Mouse (Mus musculus) lung, postnatal 0 days (tissue): ENCODE data around the gene Tll1.

ENCODE experiments used
- CTCF ChIP-seq: IDR thresholded peaks from 2 replicates; pipeline ENCODE4 v1.5.1; 2016; ENCODE audit warnings: antibody characterized with exemption, mild to moderate bottlenecking
- EP300 ChIP-seq: IDR thresholded peaks from 2 replicates; pipeline ENCODE4 v1.6.1; 2016; ENCODE audit warnings: antibody characterized with exemption, mild to moderate bottlenecking, control low read depth

GRCm38 (mm10) chr8:64023579-64023978 lies 182.5 kb downstream of the Tll1 start:
- TF ChIP-seq CTCF (peak; percentile 72), EP300 (no peak)
